Mouse (Mus musculus): ENCODE measurements around the gene Oas1h.
"Not testable (repeated sequence)": the region's sequence is repeated elsewhere in the genome, so short reads cannot be mapped to it uniquely, and the experiment has no call there.

Oas1h gene

DNA sequence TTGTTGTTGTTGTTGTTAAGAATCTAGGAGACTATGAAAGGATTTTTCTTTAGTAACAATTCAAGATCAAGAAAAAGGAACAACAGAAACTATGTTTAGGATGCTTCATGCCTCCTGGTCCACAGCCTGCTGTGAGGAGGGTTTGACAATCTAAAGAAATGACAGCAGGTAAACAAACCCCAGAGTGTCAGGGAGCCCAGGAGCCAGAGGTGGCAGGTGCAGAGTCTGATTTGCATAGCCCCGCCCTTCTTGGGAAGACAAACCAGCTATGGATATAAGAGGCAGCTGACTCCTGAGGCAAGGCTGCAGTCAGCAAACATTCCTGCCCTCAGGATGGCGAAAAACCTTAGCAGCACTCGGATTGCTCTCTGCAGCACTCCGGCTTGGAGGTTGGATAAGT, at the start of gene Oas1h:
Oas1h (plus strand) TSS at position 301 of the 400 bp plus-strand sequence.
- no peak for DNase-seq (ENCODE audit: low spot score in 2 of 2)

DNA sequence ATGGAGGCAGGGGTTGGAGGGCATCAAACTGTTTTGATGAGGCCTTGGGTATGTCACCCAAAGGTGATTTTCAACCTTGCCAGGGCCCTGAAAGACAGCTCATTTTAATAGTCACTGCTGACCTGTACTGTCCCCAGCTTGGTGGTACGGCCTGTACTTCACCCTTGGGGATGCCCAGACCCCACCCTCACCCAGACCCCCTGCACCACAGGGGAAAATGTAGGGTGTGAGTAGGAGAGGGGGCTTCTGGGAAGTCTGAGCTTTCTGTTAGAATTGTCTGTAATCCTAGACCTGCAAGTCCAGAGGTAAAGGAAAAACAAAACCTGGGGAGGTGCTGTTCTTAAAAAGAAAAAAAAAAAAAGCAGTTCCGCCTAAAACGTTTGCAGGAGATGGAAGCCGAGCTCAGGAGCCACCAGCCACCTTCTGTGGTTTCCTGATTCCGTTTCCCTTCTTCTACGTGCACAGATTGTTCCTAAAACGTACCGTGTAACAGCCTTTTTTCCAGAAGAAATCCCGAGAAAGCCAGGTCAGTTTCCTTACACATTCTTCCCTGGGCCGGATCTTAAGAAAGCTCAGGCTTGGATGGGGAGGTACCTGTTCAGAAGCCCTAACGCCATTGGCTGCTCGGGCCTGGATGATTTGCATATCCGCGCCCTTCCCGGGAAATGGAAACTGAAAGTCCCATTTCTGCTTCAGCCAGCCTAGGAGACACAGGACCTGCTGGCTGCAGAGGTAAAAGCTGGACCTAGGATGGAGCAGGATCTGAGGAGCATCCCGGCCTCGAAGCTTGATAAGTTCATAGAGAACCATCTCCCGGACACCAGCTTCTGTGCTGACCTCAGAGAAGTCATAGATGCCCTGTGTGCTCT, 49.0 kb upstream of the Oas1h start, which contains the start of gene Oas1c:
Oas1c (minus strand) TSS at position 564 of the 869 bp plus-strand sequence.
- DNase-seq (ENCODE audit: low spot score in 2 of 2): peak; percentile 59 to 68

DNA sequence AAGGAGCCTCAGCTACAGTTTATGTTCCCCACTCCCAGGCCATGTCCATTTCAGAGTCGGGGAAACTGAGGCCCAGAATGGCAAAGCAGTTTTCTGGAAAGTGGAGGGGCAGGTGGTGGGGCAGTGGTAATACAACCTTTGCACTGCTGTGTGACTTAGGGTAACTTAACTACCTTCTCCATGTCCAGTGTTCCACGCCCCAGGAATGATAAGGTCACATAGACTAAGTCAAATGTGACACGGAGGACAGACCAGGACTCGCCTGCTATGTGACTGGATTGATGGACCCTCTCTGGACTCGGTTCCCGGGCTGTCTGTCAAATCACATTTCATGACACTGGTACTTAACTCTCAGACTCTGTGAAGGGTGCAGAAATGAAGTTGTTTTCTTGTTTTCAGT, 48.2 kb upstream of the Oas1h start:
- DNase-seq (ENCODE audit: low spot score in 2 of 2): no peak

DNA sequence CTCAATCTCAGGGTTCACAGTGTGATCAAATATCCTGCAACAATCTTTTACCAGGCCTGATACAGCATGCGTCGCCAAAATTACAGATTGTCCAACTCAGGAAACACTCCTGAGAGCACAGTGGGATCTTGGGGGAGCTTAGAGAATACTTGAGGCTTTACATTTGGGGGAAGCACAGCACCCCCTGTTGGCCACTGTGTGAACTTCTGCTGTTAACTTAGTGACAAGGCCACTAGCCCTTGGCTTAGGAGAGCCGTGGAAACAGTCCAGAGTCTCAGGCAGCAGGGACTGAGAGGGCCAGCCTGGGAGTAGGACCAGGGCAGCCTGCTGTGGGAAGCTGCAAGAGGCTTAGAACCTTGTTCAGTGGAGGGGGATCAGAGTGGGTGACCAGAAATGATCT, 45.3 kb upstream of the Oas1h start:
- no peak for DNase-seq (ENCODE audit: low spot score in 2 of 2)

DNA sequence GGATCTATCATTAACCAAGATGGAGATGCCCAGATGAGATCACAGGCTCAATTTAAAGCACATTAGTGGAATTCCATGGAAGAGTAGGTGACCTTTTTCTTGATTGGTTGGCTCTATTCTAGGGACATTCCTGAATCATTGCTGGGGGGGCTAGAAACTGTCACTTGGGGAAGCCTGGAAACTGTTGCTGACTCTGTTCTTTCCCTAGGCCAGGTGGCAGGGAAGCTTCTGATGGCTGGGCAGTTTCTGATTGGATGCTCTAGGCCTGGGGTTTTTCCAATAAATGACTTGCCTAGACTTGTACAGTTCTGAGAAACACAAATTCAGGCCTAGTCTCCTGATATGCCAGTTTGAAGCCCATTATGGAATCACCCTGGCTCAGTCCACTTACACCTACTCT, 42.2 kb upstream of the Oas1h start:
- no peak for DNase-seq (ENCODE audit: low spot score in 2 of 2)

DNA sequence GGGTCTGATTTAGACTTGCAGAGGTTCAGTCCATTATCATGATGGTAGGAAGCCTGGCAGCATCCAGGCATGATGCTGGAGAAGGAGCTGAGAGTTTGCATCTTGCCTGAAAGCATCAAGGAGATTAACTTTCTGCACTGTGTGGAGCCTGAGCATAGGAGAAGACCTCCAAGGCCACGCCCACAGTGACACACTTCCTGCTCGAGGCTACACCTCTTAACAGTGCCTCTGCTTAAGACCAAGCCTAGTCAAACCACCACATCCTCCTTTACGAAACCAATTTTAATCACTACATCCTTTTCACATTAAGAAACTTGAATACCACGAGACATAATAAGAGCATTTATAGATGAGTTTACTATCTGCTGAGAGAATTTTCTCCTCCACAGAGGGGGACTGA, 30.2 kb upstream of the Oas1h start:
- DNase-seq (ENCODE audit: low spot score in 2 of 2): no peak

DNA sequence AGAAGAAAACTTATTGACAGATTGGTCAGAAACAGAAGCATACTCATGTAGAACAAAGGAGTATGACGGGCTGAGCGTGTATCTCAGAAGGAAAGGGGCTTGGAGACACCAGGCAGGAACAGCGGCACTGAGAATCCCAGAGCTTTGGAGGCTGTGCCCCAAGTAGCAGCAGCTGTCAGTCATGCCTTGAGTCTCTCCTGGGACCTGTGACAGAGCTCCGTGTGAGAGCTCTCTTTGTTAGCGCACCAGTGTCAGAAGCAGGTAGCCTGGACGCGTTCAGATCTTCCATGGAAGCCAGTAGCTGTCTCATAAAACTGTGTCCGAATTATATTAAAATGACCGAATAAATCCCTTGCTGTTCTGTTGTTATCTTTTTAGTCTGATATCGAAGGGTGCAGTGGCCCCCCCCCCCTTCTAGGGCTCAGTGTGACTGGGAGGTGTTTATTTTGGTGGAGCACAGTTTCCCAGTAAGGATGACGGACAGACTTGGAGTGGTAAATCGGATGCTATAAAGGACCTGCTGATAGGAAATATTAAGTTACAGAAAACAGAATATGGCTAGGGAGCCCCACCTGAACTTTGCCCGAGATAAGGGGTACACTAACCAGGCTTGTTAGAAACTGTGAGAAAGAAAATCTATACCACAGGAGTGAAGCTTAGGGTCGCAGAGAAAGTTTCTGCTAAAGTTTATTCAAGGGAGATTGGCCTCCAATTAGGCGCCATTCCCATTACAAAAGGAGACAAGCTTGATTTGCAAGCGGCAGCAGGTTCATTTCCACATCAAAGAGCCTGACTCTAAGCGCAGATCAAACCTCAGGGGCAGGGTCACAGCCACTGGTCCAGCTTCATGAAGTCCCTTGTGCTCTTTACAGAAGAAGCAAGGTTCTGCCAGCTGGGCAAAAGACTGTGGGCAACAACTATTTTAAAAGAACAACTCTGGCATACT, 27.6 kb upstream of the Oas1h start:
- DNase-seq (ENCODE audit: low spot score in 2 of 2): no peak

DNA sequence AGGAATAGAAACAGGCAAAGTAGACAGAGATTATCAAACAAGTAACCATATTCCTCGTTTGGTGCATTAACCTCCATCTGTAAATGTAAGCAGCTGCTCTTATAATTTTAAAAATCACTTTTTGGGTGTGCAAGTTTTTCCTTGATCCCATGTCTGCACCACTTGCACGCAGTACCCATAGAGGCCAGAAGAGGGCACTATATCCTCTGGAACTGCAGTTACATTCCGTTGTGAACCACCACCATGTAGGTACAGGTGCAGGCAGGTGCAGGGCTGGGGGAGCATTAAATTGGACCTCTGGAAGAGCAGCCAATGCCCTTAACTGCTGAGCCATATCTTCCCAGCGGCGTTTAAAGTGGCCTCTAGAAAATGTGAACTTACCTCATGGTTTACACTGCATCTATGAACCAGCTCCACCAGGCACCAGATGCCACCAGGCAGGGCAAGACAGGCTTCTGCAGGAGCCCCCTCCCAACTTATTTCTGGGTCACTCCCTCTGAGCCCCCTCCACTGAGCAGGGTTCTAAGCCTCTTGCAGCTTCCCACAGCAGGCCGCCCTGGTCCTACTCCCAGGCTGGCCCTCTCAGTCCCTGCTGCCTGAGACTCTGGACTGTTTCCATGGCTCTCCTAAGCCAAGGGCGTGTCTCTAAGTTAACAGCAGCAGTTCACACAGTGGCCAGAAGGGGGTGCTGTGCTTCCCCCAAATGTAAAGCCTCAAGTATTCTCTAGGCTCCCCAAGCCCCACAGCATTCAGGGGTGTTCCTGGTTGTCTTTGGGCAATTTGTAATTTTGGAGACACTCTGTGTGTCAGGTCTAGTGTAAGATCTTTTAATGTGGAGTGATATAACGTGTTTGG, 24.3 kb upstream of the Oas1h start:
- DNase-seq (ENCODE audit: low spot score in 2 of 2): peak in 1 of 2 experiments; percentile 27

DNA sequence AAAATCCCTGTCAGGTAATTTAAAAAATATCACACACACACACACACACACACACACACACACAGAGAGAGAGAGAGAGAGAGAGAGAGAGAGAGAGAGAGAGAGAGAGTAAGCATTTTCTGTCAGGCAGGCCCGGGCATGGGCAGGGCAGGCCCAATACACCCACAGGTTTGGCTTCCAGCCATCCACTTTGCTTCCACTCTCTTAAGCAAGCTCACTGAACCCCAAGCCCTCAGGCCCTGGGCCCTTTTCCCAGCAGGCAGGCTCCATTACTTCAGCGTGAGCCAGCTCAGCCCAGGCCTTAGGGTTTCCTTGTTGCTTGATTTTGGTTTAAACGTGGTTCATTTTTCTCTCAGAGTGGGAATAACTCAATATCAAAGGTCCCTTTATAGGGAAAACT, 16.5 kb upstream of the Oas1h start:
- no peak for DNase-seq (ENCODE audit: low spot score in 2 of 2)

DNA sequence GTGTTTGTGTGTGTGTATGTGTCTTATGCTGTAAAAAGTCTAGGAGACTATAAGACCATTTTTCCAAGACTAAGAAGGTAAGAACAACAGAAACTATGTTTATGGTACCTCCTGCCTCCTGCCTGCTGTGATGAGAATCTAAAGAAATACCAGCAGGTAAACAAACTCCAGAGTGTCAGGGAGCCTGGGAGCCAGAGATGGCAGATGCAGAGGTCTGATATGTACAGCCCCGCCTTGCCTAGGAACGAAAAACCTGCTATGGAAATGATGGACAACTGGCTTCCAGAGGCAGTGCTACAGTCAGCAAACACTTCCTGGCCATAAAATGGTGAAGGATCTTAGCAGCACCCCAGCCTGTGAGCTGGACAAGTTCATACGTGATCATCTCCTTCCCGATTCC, 14.2 kb upstream of the Oas1h start, which contains the start of gene Oas1f:
Oas1f (plus strand) TSS at position 301 of the 400 bp plus-strand sequence.
- no peak for DNase-seq (ENCODE audit: low spot score in 2 of 2)

DNA sequence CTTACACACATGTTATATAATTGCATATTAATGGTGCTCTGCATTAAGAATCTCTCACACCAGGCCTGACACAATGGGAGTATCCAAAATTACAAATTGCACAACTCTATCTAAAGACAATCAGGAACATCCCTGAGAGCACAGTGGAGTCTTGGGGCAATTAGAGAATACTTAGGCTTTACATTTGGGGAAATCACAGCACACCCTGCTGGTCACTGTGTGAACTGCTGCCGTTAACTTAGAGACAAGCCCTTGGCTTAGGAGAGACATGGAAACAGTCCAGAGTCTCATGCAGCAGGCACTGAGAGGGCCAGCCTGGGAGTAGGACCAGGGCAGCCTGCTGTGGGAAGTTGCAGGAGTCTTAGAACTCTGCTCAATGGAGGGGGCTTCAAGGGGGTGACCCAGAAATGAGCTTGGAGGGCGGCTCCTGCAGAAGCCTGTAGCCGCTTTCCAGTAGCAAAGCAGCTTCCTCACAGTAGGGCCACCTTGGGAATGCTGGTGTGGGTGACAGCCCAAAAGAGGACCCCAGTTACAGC, 11.6 kb upstream of the Oas1h start:
- DNase-seq (ENCODE audit: low spot score in 2 of 2): peak in 1 of 2 experiments; percentile 11

DNA sequence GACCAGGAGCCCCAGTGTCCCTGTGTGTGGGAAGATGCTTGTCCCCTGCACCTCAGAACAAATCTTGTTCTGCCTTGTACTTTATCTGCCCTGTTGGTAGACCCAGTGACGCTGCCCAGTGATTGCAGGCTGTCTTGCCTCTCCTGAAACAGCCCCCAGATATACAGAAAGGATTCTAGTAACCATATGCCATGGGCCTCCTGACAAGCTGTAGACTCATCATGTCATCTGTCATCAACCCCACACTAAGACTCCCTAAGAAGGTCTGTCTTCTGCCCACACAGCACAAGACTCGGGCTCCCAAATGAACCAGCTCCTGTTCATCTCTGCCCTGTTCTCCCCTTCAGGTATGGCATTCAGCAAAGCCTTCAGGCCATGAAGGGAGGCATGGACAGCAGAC, 2.0 kb upstream of the Oas1h start:
- no peak for DNase-seq (ENCODE audit: low spot score in 2 of 2)

DNA sequence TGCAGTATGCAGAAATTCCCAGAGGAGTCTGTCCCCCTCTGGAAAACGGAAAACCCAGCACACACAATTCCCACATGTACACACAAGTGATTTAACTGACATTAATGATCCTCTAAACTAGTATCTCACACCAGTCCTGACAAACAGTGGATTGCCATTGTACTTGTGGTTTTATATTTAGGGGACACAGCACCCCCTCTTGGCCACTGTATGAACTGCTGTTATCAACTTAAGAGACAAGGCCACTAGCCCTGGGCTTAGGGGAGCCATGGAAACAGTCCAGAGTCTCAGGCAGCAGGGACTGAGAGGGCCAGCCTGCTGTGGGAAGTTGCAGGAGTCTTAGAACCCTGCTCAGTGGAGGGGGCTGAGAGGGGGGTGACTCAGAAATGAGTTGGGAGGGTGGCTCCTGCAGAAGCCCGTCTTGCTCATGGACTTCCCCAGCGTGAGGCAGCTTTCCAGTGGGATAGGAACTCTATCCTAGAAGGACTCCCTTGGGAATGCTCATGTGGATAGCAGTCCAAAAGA, 4.2 kb downstream of the Oas1h start:
- no peak for DNase-seq (ENCODE audit: low spot score in 2 of 2)

DNA sequence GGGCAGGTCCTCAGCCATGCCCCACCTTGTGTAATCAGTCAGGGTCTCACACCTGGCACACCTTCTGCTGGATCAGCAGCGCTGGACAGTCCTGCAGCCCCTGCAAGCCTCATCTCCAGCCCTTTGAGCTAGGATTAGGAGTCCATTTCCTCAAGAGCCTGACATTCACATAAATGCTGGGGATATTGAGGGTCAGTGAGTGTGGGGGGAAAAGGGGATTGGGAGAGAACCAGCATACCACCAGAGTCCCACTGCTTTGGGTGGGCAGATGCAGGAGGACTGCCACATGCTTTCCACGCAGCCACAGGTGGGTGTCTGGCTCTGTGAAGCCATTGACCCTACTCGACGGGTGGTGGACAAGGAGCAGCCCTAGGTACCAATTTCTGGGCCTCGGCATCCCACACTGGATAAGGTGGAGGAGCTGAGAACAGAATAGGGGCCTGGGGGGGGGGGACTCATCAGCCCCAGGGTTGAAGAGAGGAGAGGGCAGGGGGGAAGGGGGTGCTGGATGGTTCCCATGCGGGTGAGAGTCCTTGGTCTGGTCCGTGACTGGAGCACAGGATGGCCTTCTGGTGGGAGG, 8.3 kb downstream of the Oas1h start:
- no peak for DNase-seq (ENCODE audit: low spot score in 2 of 2)

DNA sequence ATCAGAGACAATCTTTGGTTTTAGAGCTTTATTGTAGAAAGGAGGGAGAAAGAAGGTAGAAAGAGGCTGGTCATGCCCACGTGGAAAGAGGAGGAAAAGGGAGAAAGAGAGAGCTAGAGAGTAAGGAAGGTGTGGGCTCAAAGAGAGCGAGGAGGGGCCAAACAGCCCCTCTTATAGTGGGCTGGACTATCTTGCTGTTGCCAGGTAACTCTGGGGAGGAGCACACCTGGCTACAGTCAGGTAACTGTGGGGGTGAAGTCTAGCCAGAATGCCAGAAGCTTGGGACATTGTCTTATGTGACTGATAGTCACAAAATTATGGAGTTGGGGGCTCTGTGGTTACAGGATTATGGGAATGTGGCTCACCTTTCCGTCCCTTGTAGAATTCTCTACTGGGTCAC, 8.9 kb downstream of the Oas1h start:
- no peak for DNase-seq (ENCODE audit: low spot score in 2 of 2)

DNA sequence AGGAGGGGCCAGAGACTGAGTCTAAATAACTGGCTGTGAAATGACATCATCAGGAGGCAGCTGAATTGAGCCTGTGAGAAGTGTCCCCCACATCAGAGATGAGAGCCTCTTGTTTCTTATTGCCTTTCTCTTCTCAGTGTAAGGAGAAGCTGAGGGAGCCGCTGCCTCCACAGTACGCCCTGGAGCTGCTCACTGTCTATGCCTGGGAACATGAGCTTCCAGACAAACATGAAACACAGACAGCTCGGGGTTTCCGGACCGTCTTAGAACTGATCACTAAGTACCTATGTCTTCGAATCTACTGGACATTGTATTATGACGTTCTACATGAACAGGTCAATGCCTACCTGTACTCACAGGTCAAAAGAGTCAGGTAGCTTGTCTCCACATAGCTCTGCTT, 9.6 kb downstream of the Oas1h start:
- no peak for DNase-seq (ENCODE audit: low spot score in 2 of 2)

DNA sequence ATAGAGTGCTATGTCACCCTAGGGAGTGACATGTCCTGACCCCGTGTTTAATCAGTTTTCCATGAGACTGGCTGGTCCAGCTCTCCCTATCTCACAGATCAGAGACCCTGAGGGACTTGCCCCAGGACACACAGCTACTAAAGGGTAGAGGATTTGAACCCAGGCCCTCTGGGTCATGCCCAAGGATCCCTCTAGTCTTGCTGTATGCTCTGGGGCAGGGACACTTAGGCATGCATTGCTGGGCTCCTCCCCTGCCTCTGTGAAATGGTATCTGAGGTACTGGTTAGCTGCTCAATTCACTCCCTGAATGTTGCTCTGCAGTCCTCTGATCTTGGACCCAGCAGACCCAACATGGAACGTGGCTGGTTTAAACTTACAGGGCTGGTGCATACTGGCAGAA, 10.2 kb downstream of the Oas1h start:
- no peak for DNase-seq (ENCODE audit: low spot score in 2 of 2)

DNA sequence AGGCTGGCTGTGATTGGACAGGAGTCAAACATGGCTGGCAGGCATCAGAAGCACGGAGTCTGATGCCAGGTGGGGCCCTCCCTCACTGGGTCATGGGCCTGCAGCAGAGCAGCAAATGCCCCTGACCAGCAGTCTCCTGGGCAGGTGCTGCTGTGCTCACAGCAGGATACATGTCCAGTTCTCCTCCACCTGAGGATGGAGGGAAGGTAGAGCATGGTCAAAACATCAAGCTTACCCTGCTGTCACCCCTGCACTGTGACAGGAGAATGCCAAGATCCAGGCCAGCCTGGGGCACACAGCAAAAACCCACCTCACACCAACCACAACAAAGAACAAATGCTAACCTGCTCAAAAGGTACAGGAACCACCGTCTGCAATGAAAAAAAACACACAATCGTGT, 15.6 kb downstream of the Oas1h start:
- not testable (repeated sequence) for DNase-seq (ENCODE audit: low spot score in 2 of 2)

DNA sequence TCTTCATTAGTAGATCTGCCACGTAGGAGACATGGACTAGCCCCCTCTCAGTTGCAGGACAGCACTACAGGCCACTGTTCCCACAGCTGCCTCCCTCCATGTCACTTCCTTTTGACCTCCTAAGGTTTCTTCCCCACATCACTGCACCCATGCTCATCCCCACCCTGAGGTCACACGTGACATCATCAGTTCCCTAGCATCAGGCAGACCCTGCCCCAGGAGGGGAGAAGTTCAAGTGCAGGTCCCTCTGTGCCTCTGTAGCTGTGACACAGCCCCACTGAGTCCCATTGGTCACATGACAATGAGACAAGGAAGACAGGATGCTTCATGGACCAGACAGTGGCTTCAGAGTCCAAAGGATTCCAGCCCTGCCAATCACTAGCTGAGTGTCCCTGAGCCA, 16.2 kb downstream of the Oas1h start:
- DNase-seq (ENCODE audit: low spot score in 2 of 2): not testable (repeated sequence)

DNA sequence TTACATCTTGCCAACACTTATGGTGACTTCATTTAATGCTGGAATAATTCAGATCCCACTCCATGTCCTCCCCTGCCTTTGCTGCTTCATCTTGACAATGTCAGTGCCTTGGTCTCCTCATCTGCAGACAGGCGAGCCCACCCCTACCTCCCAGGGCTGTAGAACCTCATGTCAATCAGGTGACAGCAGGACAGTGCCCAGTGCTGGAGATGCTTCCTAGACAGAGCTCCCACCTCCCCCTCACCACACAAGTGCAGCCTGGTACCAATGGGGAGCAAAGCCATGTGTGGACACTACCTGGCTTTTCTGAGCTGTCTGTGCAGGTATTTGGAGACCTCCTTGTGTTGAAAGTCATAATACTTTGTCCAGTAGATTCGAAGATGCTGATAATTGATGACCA, 17.6 kb downstream of the Oas1h start:
- DNase-seq (ENCODE audit: low spot score in 2 of 2): not testable (repeated sequence)

DNA sequence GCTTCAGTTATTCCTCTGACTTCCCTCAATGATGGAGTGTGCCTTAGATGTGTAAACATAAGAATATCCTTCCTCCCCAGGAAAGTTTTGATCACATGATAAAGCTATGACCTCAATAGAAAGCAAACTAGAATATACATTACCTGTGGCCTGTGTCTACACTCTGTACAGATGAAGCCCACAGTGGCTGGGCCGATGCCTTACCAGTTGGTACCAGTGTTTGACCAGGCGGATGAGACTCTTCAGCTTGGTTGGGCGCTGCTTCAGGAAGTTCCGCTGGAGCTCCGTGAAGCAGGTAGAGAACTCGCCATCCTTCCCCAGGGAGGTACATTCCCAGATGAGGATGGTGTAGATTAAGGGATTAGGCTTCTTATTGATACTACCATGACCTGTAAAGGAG, 20.5 kb downstream of the Oas1h start:
- not testable (repeated sequence) for DNase-seq (ENCODE audit: low spot score in 2 of 2)
